Mouse (Mus musculus) ES-E14 (cell line): ENCODE measurements at regions not wholly inside any gene's neighbourhood (a gene's known extent, or its start where the extent isn't known, plus 50 kb on each side); places are given as distances from the start of the nearest gene placed in this dataset.

Experiments used
- DNase-seq: peaks from one replicate; pipeline ENCODE4 v3.0.0-alpha.2; 2013; ENCODE audit warnings: low read depth, low spot score
- H3K27ac ChIP-seq: 2 replicates; pipeline ENCODE4 v1.5.1; 2012; ENCODE audit warnings: low read depth, mild to moderate bottlenecking, low read length, moderate library complexity, mixed read lengths; ENCODE audit not compliant: poor library complexity, insufficient read depth, severe bottlenecking
- H3K36me3 ChIP-seq: 2 replicates; pipeline ENCODE4 v1.6.1; 2012; ENCODE audit warnings: mild to moderate bottlenecking, low read length, moderate library complexity, mixed read lengths; ENCODE audit not compliant: control insufficient read depth, poor library complexity, insufficient read depth, severe bottlenecking
- H3K4me1 ChIP-seq, 2 experiments: fragments of 150-350 bp in 1 of 2; sonication (generic) in 1 of 2; 2 replicates each; pipeline ENCODE4 v1.6.1; 2012; ENCODE audit warnings: low read length in 2 of 2, mild to moderate bottlenecking in 1 of 2, mixed read lengths in 1 of 2; ENCODE audit not compliant: control insufficient read depth in 2 of 2, insufficient read depth in 2 of 2, poor library complexity in 1 of 2
- H3K4me3 ChIP-seq, 2 experiments: fragments of 150-350 bp in 1 of 2; sonication (generic) in 1 of 2; 2 replicates each; pipeline ENCODE4 v1.5.1; 2012; ENCODE audit warnings: low read length in 2 of 2, low read depth in 1 of 2, mild to moderate bottlenecking in 1 of 2, mixed read lengths in 1 of 2; ENCODE audit not compliant: insufficient read depth in 1 of 2, poor library complexity in 1 of 2, severe bottlenecking in 1 of 2
- H3K9ac ChIP-seq: 2 replicates; pipeline ENCODE4 v1.6.1; 2012; ENCODE audit warnings: low read depth, mild to moderate bottlenecking, low read length, mixed read lengths; ENCODE audit not compliant: poor library complexity, insufficient read depth, severe bottlenecking
- H3K9me3 ChIP-seq: fragments of 150-350 bp; sonication (generic); 2 replicates; pipeline ENCODE4 v1.6.1; 2012; ENCODE audit warnings: low read depth, mild to moderate bottlenecking, low read length; ENCODE audit not compliant: control insufficient read depth, insufficient read depth
- CHD2 ChIP-seq: IDR thresholded peaks from 2 replicates; pipeline ENCODE4 v1.6.1; 2014; ENCODE audit warnings: mild to moderate bottlenecking, low read depth, low read length, inconsistent platforms
- HCFC1 ChIP-seq: IDR thresholded peaks from 2 replicates; pipeline ENCODE4 v1.6.1; 2012; ENCODE audit warnings: low read length, inconsistent platforms, borderline replicate concordance; ENCODE audit not compliant: insufficient read depth
- MAFK ChIP-seq: IDR thresholded peaks from 2 replicates; pipeline ENCODE4 v1.6.1; 2014; ENCODE audit warnings: mild to moderate bottlenecking, low read depth, low read length, inconsistent platforms; ENCODE audit not compliant: insufficient read depth
- ZC3H11A ChIP-seq: IDR thresholded peaks from 2 replicates; pipeline ENCODE4 v1.6.1; 2012; ENCODE audit warnings: low read depth, mild to moderate bottlenecking, inconsistent platforms, low read length, borderline replicate concordance
- ZNF384 ChIP-seq: IDR thresholded peaks from 2 replicates; pipeline ENCODE4 v1.6.1; 2012; ENCODE audit warnings: low read depth, low read length, inconsistent platforms
- in situ Hi-C, 2 experiments: fragments of 600-800 bp; cut with MboI; formaldehyde crosslinking; loops; one replicate each; pipeline ENCODE4 v1.15.1; 2025; ENCODE audit warnings: low sequenced_read_pairs in 2 of 2, inconsistent platforms in 1 of 2; ENCODE audit not compliant: unreplicated experiment in 2 of 2

GRCm38 (mm10) chr19:19524232-19524631 lies 413.2 kb upstream of the Rorb start:
- Histone ChIP-seq H3K4me1 (no peaks in the 10 kb centered on the region), H3K36me3 (no peaks in the 10 kb centered on the region), H3K9me3 (no peaks in the 10 kb centered on the region), H3K27ac (no peak overlapping the region), H3K9ac (no peak overlapping the region), H3K4me3 (no peak overlapping the region)
- DNase-seq = no peak
- TF ChIP-seq HCFC1 (no peak), ZC3H11A (no peak), MAFK (no peak), ZNF384 (no peak), CHD2 (no peak)
- in situ Hi-C loops = no loop called here

GRCm38 (mm10) chr19:19523629-19524028 lies 412.6 kb upstream of the Rorb start:
- H3K27ac ChIP-seq = no peak overlapping the region
- TF ChIP-seq ZNF384 (no peak), HCFC1 (no peak), CHD2 (no peak), MAFK (no peak), ZC3H11A (no peak)
- no peak overlapping the region for H3K4me3 ChIP-seq
- in situ Hi-C loops = no loop called here
- no peak for DNase-seq
- H3K36me3 ChIP-seq = no peaks in the 10 kb centered on the region
- no peaks in the 10 kb centered on the region for H3K4me1 ChIP-seq
- H3K9me3 ChIP-seq = no peaks in the 10 kb centered on the region
- H3K9ac ChIP-seq = no peak overlapping the region

- H3K4me3 ChIP-seq = no peak overlapping the region
- in situ Hi-C loops = no loop called here
- H3K4me1 ChIP-seq = no peaks in the 10 kb centered on the region
- no peak for DNase-seq
- no peaks in the 10 kb centered on the region for H3K36me3 ChIP-seq
- TF ChIP-seq CHD2 (no peak), HCFC1 (no peak), ZC3H11A (no peak), ZNF384 (no peak), MAFK (no peak)
- H3K9ac ChIP-seq = no peak overlapping the region
- H3K9me3 ChIP-seq = no peaks in the 10 kb centered on the region
- no peak overlapping the region for H3K27ac ChIP-seq
Observed at GRCm38 (mm10) chr19:19478192-19478932, 367.4 kb upstream of the Rorb start.
